Mouse (Mus musculus): ENCODE measurements around the gene Aloxe3.
"Not testable (repeated sequence)": the region's sequence is repeated elsewhere in the genome, so short reads cannot be mapped to it uniquely, and the experiment has no call there.

Aloxe3 gene

GRCm38 (mm10) chr11:69091566-69092385 is 33.9 kb upstream of the Aloxe3 start:
- H3K4me1 ChIP-seq (replicated peaks; ENCODE audit: low read depth, low read length): peaks cover 79% of the 10 kb centered on the region
- H3K4me3 ChIP-seq (replicated peaks; ENCODE audit: low read length): no peak overlapping the region
- TF ChIP-seq CTCF (conservative IDR thresholded peaks at IDR 0.05; ENCODE audit: low read length) (no peak), NANOG (IDR thresholded peaks at IDR 0.05; ENCODE audit: borderline replicate concordance, low read length) (no peak), POU5F1 (IDR thresholded peaks at IDR 0.05; ENCODE audit: borderline replicate concordance, low read length) (no peak)
- H3K9me3 ChIP-seq (ENCODE audit: low read length): no peaks in the 10 kb centered on the region
- H3K36me3 ChIP-seq (ENCODE audit: insufficient read depth, low read length): peaks cover 36% of the 10 kb centered on the region
- no peaks in the 10 kb centered on the region for H3K27me3 ChIP-seq (ENCODE audit: insufficient read depth, low read length)

- Histone ChIP-seq H3K4me3 (replicated peaks; ENCODE audit: low read length) (no peak overlapping the region), H3K9me3 (ENCODE audit: low read length) (no peaks in the 10 kb centered on the region), H3K4me1 (replicated peaks; ENCODE audit: low read depth, low read length) (peaks cover 79% of the 10 kb centered on the region), H3K36me3 (ENCODE audit: insufficient read depth, low read length) (peaks cover 36% of the 10 kb centered on the region), H3K27me3 (ENCODE audit: insufficient read depth, low read length) (no peaks in the 10 kb centered on the region)
- TF ChIP-seq POU5F1 (IDR thresholded peaks at IDR 0.05; ENCODE audit: borderline replicate concordance, low read length) (no peak), CTCF (conservative IDR thresholded peaks at IDR 0.05; ENCODE audit: low read length) (peak; percentile 95)
Observed at GRCm38 (mm10) chr11:69092386-69092751, 33.3 kb upstream of the Aloxe3 start.

GRCm38 (mm10) chr11:69092871-69093270 is 32.8 kb upstream of the Aloxe3 start:
- Histone ChIP-seq H3K9me3 (ENCODE audit: low read length) (no peaks in the 10 kb centered on the region), H3K4me3 (replicated peaks; ENCODE audit: low read length) (no peak overlapping the region), H3K4me1 (replicated peaks; ENCODE audit: low read depth, low read length) (peaks cover 79% of the 10 kb centered on the region), H3K27me3 (ENCODE audit: insufficient read depth, low read length) (no peaks in the 10 kb centered on the region), H3K36me3 (ENCODE audit: insufficient read depth, low read length) (peaks cover 36% of the 10 kb centered on the region)
- peak; percentile 14; the same call in 1 of the 2 replicates for TF ChIP-seq CTCF (conservative IDR thresholded peaks at IDR 0.05; ENCODE audit: low read length)
- TF ChIP-seq POU5F1 (IDR thresholded peaks at IDR 0.05; ENCODE audit: borderline replicate concordance, low read length): no peak
- no peak for TF ChIP-seq NANOG (IDR thresholded peaks at IDR 0.05; ENCODE audit: borderline replicate concordance, low read length)

- peaks cover 36% of the 10 kb centered on the region for H3K36me3 ChIP-seq (ENCODE audit: insufficient read depth, low read length)
- peaks cover 84% of the 10 kb centered on the region for H3K4me1 ChIP-seq (replicated peaks; ENCODE audit: low read depth, low read length)
- H3K4me3 ChIP-seq (replicated peaks; ENCODE audit: low read length); H3K9me3 ChIP-seq (ENCODE audit: low read length); H3K27me3 ChIP-seq (ENCODE audit: insufficient read depth, low read length): not testable (repeated sequence)
Observed at GRCm38 (mm10) chr11:69093856-69094255, 31.8 kb upstream of the Aloxe3 start.

GRCm38 (mm10) chr11:69094697-69095429 is 30.8 kb upstream of the Aloxe3 start, which contains the start of gene Per1:
TSS of gene Per1 (plus strand) at chr11:69095217.
- Histone ChIP-seq H3K9me3 (ENCODE audit: low read length) (no peaks in the 10 kb centered on the region), H3K27me3 (ENCODE audit: insufficient read depth, low read length) (no peaks in the 10 kb centered on the region), H3K4me1 (replicated peaks; ENCODE audit: low read depth, low read length) (peaks cover 85% of the 10 kb centered on the region), H3K36me3 (ENCODE audit: insufficient read depth, low read length) (peaks cover 29% of the 10 kb centered on the region), H3K4me3 (replicated peaks; ENCODE audit: low read length) (peak within 1 kb of the TSS; percentile 87)
- TF ChIP-seq POU5F1 (IDR thresholded peaks at IDR 0.05; ENCODE audit: borderline replicate concordance, low read length) (no peak), CTCF (conservative IDR thresholded peaks at IDR 0.05; ENCODE audit: low read length) (no peak), NANOG (IDR thresholded peaks at IDR 0.05; ENCODE audit: borderline replicate concordance, low read length) (no peak)

- Histone ChIP-seq H3K4me1 (replicated peaks; ENCODE audit: low read depth, low read length) (peaks cover 84% of the 10 kb centered on the region), H3K27me3 (ENCODE audit: insufficient read depth, low read length) (no peaks in the 10 kb centered on the region), H3K36me3 (ENCODE audit: insufficient read depth, low read length) (peaks cover 25% of the 10 kb centered on the region), H3K9me3 (ENCODE audit: low read length) (no peaks in the 10 kb centered on the region), H3K4me3 (replicated peaks; ENCODE audit: low read length) (peak overlapping the region; percentile 87)
- TF ChIP-seq POU5F1 (IDR thresholded peaks at IDR 0.05; ENCODE audit: borderline replicate concordance, low read length) (no peak), NANOG (IDR thresholded peaks at IDR 0.05; ENCODE audit: borderline replicate concordance, low read length) (no peak), CTCF (conservative IDR thresholded peaks at IDR 0.05; ENCODE audit: low read length) (no peak)
Observed at GRCm38 (mm10) chr11:69095511-69096231, 30.0 kb upstream of the Aloxe3 start.

GRCm38 (mm10) chr11:69096360-69096986 is 29.2 kb upstream of the Aloxe3 start:
- H3K4me3 ChIP-seq (replicated peaks; ENCODE audit: low read length): peak overlapping the region; percentile 87

More at GRCm38 (mm10) chr11:69096360-69096986, 29.2 kb upstream of the Aloxe3 start:
- no peaks in the 10 kb centered on the region for H3K9me3 ChIP-seq (ENCODE audit: low read length)
- no peak for TF ChIP-seq CTCF (conservative IDR thresholded peaks at IDR 0.05; ENCODE audit: low read length)
- TF ChIP-seq NANOG (IDR thresholded peaks at IDR 0.05; ENCODE audit: borderline replicate concordance, low read length): no peak
- no peak for TF ChIP-seq POU5F1 (IDR thresholded peaks at IDR 0.05; ENCODE audit: borderline replicate concordance, low read length)
- H3K36me3 ChIP-seq (ENCODE audit: insufficient read depth, low read length): peaks cover 25% of the 10 kb centered on the region
- H3K4me1 ChIP-seq (replicated peaks; ENCODE audit: low read depth, low read length): peaks cover 77% of the 10 kb centered on the region
- H3K27me3 ChIP-seq (ENCODE audit: insufficient read depth, low read length): no peaks in the 10 kb centered on the region
